Mouse (Mus musculus) lung, adult 2 months (tissue): Measurements from ENCODE around the gene Bnc1.

Source experiments
- CTCF ChIP-seq: fragments of 200-500 bp; IDR thresholded peaks from 2 replicates; pipeline ENCODE4 v1.5.1; 2011; ENCODE audit warnings: mild to moderate bottlenecking, low read length, control low read depth; ENCODE audit not compliant: insufficient read depth
- POLR2A ChIP-seq: fragments of 200-500 bp; IDR thresholded peaks from 2 replicates; pipeline ENCODE4 v1.6.1; 2011; ENCODE audit warnings: low read depth, mild to moderate bottlenecking, control low read depth, low read length, borderline replicate concordance; ENCODE audit errors: extremely low read depth

- TF ChIP-seq CTCF, result no peak
- no peak for TF ChIP-seq POLR2A
Measured at GRCm38 (mm10) chr7:81968975-81969374, 23.1 kb downstream of the Bnc1 start.
